Mouse (Mus musculus): ENCODE data around the gene Mgst2. TPM values are rescaled to one million over a fixed set of nuclear protein-coding genes. Genes with fewer than 3 reads are reported as not detected.

The Mgst2 gene
- total and polyA plus RNA-seq, 2 experiments from 2014 or later, result 8.7 to 16.5 TPM

GRCm38 (mm10) chr3:51727487-51727886 is 67.3 kb downstream of the Mgst2 start:
- Histone ChIP-seq H3K9ac (replicated peaks; ENCODE audit: low read depth, low read length) (no peak overlapping the region), H3K36me3 (replicated peaks; ENCODE audit: control insufficient read depth, insufficient read depth, low read length) (no peaks in the 10 kb centered on the region), H3K27me3 (ENCODE audit: control insufficient read depth, insufficient read depth, low read length) (no peaks in the 10 kb centered on the region), H3K9me3 (replicated peaks; ENCODE audit: control insufficient read depth, low read length) (no peaks in the 10 kb centered on the region), H3K27ac (ENCODE audit: low read depth) (peak overlapping the region; percentile 76), H3K4me2 (ENCODE audit: low read depth, low read length) (0 out of 2 replicates have a peak overlapping the region, but pooled peaks have one; percentile 45), H3K4me1 (ENCODE audit: control insufficient read depth, insufficient read depth) (peaks cover 38% of the 10 kb centered on the region), H3K4me3 (ENCODE audit: low read depth, low read length) (no peak overlapping the region)
- 60% methylated on average over 3 of the region's 3 CpGs for WGBS
- ATAC-seq (ENCODE audit: insufficient read depth, low read depth) (no peak), DNase-seq (ENCODE audit: low spot score) (no peak)
- TF ChIP-seq CTCF (IDR thresholded peaks at IDR 0.05; ENCODE audit: low read depth) (no peak), EP300 (IDR thresholded peaks at IDR 0.05; ENCODE audit: low read depth) (no peak)

GRCm38 (mm10) chr3:51727968-51728367 is 67.8 kb downstream of the Mgst2 start:
- peaks cover 42% of the 10 kb centered on the region for H3K4me1 ChIP-seq (ENCODE audit: control insufficient read depth, insufficient read depth)
- no peak overlapping the region for H3K9ac ChIP-seq (replicated peaks; ENCODE audit: low read depth, low read length)
- WGBS, result 5% methylated on average over 8 of the region's 8 CpGs
- no peak overlapping the region for H3K4me3 ChIP-seq (ENCODE audit: low read depth, low read length)
- no peaks in the 10 kb centered on the region for H3K27me3 ChIP-seq (ENCODE audit: control insufficient read depth, insufficient read depth, low read length)
- peak overlapping the region; percentile 76 for H3K27ac ChIP-seq (ENCODE audit: low read depth)
- ATAC-seq (ENCODE audit: insufficient read depth, low read depth) (peak; percentile 36), DNase-seq (ENCODE audit: low spot score) (peak; percentile 45)
- no peaks in the 10 kb centered on the region for H3K36me3 ChIP-seq (replicated peaks; ENCODE audit: control insufficient read depth, insufficient read depth, low read length)
- TF ChIP-seq CTCF (IDR thresholded peaks at IDR 0.05; ENCODE audit: low read depth), result no peak
- TF ChIP-seq EP300 (IDR thresholded peaks at IDR 0.05; ENCODE audit: low read depth), result no peak
- H3K9me3 ChIP-seq (replicated peaks; ENCODE audit: control insufficient read depth, low read length), result no peaks in the 10 kb centered on the region
- H3K4me2 ChIP-seq (ENCODE audit: low read depth, low read length), result peak overlapping the region; percentile 45

GRCm38 (mm10) chr3:51728456-51728855 is 68.3 kb downstream of the Mgst2 start:
- Histone ChIP-seq H3K36me3 (replicated peaks; ENCODE audit: control insufficient read depth, insufficient read depth, low read length) (no peaks in the 10 kb centered on the region), H3K27me3 (ENCODE audit: control insufficient read depth, insufficient read depth, low read length) (no peaks in the 10 kb centered on the region), H3K4me1 (ENCODE audit: control insufficient read depth, insufficient read depth) (peaks cover 42% of the 10 kb centered on the region), H3K4me3 (ENCODE audit: low read depth, low read length) (no peak overlapping the region), H3K9me3 (replicated peaks; ENCODE audit: control insufficient read depth, low read length) (no peaks in the 10 kb centered on the region), H3K4me2 (ENCODE audit: low read depth, low read length) (peak overlapping the region; percentile 45), H3K9ac (replicated peaks; ENCODE audit: low read depth, low read length) (no peak overlapping the region), H3K27ac (ENCODE audit: low read depth) (peak overlapping the region; percentile 76)
- TF ChIP-seq CTCF (IDR thresholded peaks at IDR 0.05; ENCODE audit: low read depth) (no peak), EP300 (IDR thresholded peaks at IDR 0.05; ENCODE audit: low read depth) (0 out of 2 replicates have a peak, but pooled peaks have one; percentile 15)
- DNase-seq (ENCODE audit: low spot score) (peak; percentile 81), ATAC-seq (ENCODE audit: insufficient read depth, low read depth) (peak; percentile 88)
- WGBS, result 7% methylated on average over 12 of the region's 12 CpGs

- Histone ChIP-seq H3K36me3 (replicated peaks; ENCODE audit: control insufficient read depth, insufficient read depth, low read length) (no peaks in the 10 kb centered on the region), H3K4me2 (ENCODE audit: low read depth, low read length) (no peak overlapping the region), H3K4me1 (ENCODE audit: control insufficient read depth, insufficient read depth) (peaks cover 37% of the 10 kb centered on the region), H3K4me3 (ENCODE audit: low read depth, low read length) (no peak overlapping the region), H3K9ac (replicated peaks; ENCODE audit: low read depth, low read length) (no peak overlapping the region), H3K9me3 (replicated peaks; ENCODE audit: control insufficient read depth, low read length) (no peaks in the 10 kb centered on the region), H3K27me3 (ENCODE audit: control insufficient read depth, insufficient read depth, low read length) (no peaks in the 10 kb centered on the region), H3K27ac (ENCODE audit: low read depth) (no peak overlapping the region)
- WGBS, result 78% methylated on average over 14 of the region's 14 CpGs
- no peak for ATAC-seq (ENCODE audit: insufficient read depth, low read depth)
- TF ChIP-seq CTCF (IDR thresholded peaks at IDR 0.05; ENCODE audit: low read depth) (no peak), EP300 (IDR thresholded peaks at IDR 0.05; ENCODE audit: low read depth) (no peak)
- DNase-seq (ENCODE audit: low spot score), result no peak
Measured at GRCm38 (mm10) chr3:51729109-51729918, 69.2 kb downstream of the Mgst2 start.

- WGBS, result 88% methylated on average over 7 of the region's 7 CpGs
- H3K4me1 ChIP-seq (ENCODE audit: control insufficient read depth, insufficient read depth), result peaks cover 28% of the 10 kb centered on the region
- no peaks in the 10 kb centered on the region for H3K36me3 ChIP-seq (replicated peaks; ENCODE audit: control insufficient read depth, insufficient read depth, low read length)
- no peak overlapping the region for H3K4me3 ChIP-seq (ENCODE audit: low read depth, low read length)
- no peak overlapping the region for H3K9ac ChIP-seq (replicated peaks; ENCODE audit: low read depth, low read length)
- DNase-seq (ENCODE audit: low spot score) (no peak), ATAC-seq (ENCODE audit: insufficient read depth, low read depth) (no peak)
- no peak overlapping the region for H3K4me2 ChIP-seq (ENCODE audit: low read depth, low read length)
- H3K27ac ChIP-seq (ENCODE audit: low read depth), result no peak overlapping the region
- H3K9me3 ChIP-seq (replicated peaks; ENCODE audit: control insufficient read depth, low read length), result no peaks in the 10 kb centered on the region
- no peaks in the 10 kb centered on the region for H3K27me3 ChIP-seq (ENCODE audit: control insufficient read depth, insufficient read depth, low read length)
- TF ChIP-seq EP300 (IDR thresholded peaks at IDR 0.05; ENCODE audit: low read depth), result no peak
- TF ChIP-seq CTCF (IDR thresholded peaks at IDR 0.05; ENCODE audit: low read depth), result no peak
Measured at GRCm38 (mm10) chr3:51730662-51731061, 70.5 kb downstream of the Mgst2 start.

All from heart, postnatal 0 days (tissue).